Mouse (Mus musculus): ENCODE results near the gene Olfr1177-ps.

The Olfr1177-ps gene

DNA sequence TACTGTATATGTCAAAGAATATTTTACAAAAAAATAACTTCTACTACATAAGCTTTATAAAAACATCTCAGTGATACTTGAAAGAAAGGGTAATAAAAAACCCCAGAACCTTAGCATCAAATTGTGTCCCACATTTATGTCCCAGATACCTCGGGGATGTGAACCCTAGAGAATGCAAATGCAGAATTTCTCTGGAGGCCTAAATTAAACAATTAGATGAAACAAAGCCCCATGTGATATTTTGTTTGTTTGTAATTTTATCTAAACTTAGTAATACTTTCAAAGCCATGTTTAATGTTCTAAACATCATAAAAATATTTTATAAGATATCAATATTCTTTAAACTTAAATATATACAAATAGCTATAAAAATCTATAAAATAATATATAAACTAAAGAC lies at the start of gene Olfr1177-ps:
Olfr1177-ps (minus strand) TSS at position 101 of the 400 bp plus-strand sequence.
- DNase-seq, result no peak

- no peak for DNase-seq
Measured at GRCm38 (mm10) chr2:88386762-88387161, 40.5 kb upstream of the Olfr1177-ps start, which contains the start of gene Olfr1178. TSS of gene Olfr1178 (plus strand) at chr2:88387062.

DNA sequence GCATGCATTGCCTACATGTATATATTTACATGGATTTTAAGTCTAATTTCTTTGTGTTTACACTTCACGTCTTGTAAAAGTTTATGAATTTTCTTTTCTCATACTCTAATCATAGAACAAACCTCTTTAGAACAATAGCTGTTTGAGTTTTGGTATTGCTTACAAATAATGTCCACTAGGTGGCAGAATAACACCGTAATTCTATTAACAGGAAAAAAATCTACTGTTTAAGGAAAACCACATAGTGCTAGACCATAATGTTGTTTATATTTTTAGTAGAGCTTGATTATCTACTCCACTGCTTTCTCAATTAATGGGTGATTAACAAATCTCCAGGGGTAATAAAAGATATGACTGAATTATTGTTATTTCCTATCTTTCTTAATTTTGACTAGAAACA lies 10.0 kb upstream of the Olfr1177-ps start:
- no peak for DNase-seq

DNA sequence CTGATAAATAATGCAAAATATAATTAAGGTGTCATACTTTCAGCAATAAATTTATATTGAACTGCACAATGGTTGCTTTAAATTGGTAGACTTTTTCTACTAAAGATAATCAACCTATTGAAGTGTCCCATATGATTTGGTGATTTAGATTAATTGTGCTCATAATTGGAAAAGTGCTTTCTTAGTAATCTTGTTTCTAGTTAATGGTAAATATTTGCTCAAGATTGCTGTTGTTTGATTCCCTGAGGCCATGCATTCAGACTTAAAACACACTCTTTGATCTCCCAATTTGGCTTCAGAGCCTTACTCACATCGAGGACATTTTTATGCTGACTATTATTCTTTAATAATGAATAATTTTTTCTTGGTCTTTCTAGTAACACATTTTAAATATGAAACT lies 9.9 kb downstream of the Olfr1177-ps start, which contains the start of gene Olfr1176:
Olfr1176 (plus strand) TSS at position 301 of the 400 bp plus-strand sequence.
- DNase-seq, result no peak

DNA sequence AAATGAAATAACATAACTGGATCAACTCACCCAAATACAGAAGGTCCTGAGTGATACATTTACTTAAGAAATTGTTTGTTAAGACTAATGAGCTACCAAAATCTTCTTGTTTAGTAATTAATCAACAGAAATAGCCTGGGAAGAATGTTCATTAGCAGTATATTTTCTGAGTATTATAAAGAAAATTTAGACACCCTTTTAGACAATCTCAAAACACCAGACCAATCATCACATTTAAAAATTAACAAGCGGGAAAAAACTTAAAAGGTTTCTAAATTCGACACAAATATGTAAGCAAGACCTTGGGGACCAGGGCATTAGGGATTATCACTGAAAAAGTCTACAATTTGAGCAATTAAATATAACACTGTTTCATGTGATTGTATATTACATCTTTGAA lies 19.2 kb downstream of the Olfr1177-ps start, which contains the start of gene Olfr1175-ps:
Olfr1175-ps (minus strand) TSS at position 101 of the 400 bp plus-strand sequence.
- no peak for DNase-seq

DNA sequence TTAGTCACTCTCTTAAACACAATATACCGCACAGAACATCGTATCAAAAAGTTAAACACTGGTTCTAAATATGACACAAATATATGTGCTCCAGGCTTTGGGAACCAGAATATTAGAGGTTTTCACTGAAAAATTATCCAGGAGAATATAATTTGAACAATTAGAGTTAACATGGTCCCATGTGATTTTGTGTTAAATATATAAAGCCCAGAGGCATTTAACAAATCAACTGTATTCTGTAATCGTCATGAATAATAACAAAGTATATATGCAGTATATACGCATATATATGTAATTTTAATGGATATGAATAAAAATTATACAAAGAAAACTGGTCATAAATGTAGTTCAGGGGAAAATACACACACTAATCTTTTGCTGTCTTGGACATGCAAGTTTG lies 31.3 kb downstream of the Olfr1177-ps start, which contains the start of gene Olfr1174-ps:
Olfr1174-ps (minus strand) TSS at position 101 of the 400 bp plus-strand sequence.
- DNase-seq, result no peak
